Mouse (Mus musculus) liver, adult 2 months (tissue): ENCODE data around the gene Vps8.

Source experiments
- CTCF ChIP-seq: fragments of 200-500 bp; IDR thresholded peaks from 2 replicates; pipeline ENCODE4 v1.5.1; 2011; ENCODE audit warnings: low read depth, low read length, control low read depth
- POLR2A ChIP-seq: fragments of 200-500 bp; IDR thresholded peaks from 2 replicates; pipeline ENCODE4 v1.6.1; 2011; ENCODE audit warnings: low read length, control low read depth; ENCODE audit not compliant: insufficient read depth; ENCODE audit errors: extremely low read depth

DNA sequence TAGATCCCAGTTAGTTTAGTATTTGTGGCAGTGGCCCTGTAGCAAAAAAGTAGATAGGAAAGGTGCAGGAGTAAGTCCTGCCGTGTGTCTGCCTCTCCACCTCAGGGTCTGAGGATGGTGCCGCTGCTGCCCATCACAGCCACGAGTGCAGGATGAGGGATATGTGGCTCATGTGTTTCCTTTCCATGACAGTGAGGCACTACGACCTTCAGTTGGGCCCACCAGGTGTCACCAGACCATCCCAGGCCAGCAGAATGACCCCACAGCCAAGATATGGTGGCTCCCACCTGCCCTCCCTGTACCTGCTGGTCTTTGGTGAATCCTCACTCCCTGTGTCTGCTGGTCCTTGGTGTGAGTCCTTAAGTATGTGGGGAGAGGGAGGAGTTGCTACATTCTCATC lies 228.2 kb downstream of the Vps8 start:
- TF ChIP-seq POLR2A (no peak), CTCF (no peak)
